Mouse (Mus musculus) cortical plate, adult 2 months (tissue): ENCODE measurements around the gene Dapk3.

Experiments used
- CTCF ChIP-seq: fragments of 200-500 bp; IDR thresholded peaks from 2 replicates; pipeline ENCODE4 v1.5.1; 2011; ENCODE audit warnings: mild to moderate bottlenecking, control low read depth, low read length; ENCODE audit not compliant: insufficient read depth; ENCODE audit errors: extremely low read depth
- POLR2A ChIP-seq: fragments of 200-500 bp; IDR thresholded peaks from 2 replicates; pipeline ENCODE4 v1.6.1; 2011; ENCODE audit warnings: mild to moderate bottlenecking, low read length, control low read depth; ENCODE audit not compliant: insufficient read depth; ENCODE audit errors: extremely low read depth

DNA sequence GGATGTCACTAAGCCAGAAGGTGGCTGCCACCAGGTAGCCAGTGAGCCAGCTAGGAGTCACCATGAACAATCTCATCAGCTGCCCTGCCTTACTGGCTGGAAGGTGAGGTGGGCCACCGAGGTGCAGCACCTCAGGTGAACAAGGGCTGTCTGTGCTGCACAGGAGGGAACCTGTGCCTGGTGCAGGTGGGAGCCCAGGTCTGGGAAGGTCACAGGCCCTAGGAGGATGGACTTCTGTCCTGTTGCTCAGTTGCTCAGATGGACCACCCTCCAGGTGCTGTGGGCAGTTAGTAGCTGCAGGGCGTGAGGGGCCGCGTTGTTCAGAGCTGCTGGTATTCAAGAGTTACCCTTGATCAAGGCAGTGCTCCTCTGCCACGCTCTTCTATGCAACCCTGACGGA lies 34.0 kb downstream of the Dapk3 start:
- no peak for TF ChIP-seq CTCF
- no peak for TF ChIP-seq POLR2A
